Mouse (Mus musculus) embryonic facial prominence, embryonic 15.5 days (tissue): ENCODE measurements around the gene Ednra. TPM values are rescaled to one million over a fixed set of nuclear protein-coding genes. Genes with fewer than 3 reads are reported as not detected.

Experiments used
- ATAC-seq: fragments of 200-750 bp; cut with Nextera tagmentation; 2 replicates; pipeline ENCODE4 v1.8.0; 2017; ENCODE audit warnings: low read depth, moderate TSS enrichment; ENCODE audit not compliant: insufficient number of reproducible peaks, low FRiP score, low TSS enrichment
- H3K27ac ChIP-seq: fragments of 300-500 bp; sonication (generic); replicated peaks from 2 replicates; pipeline ENCODE4 v1.5.1; 2015; ENCODE audit warnings: mild to moderate bottlenecking, inconsistent platforms
- H3K27me3 ChIP-seq: fragments of 300-500 bp; sonication (generic); 2 replicates; pipeline ENCODE4 v1.6.1; 2015; ENCODE audit warnings: inconsistent platforms
- H3K36me3 ChIP-seq: fragments of 300-500 bp; sonication (generic); 2 replicates; pipeline ENCODE4 v1.6.1; 2015; ENCODE audit warnings: mild to moderate bottlenecking, inconsistent platforms
- H3K4me1 ChIP-seq: fragments of 300-500 bp; sonication (generic); 2 replicates; pipeline ENCODE4 v1.6.1; 2015; ENCODE audit warnings: inconsistent platforms
- H3K4me2 ChIP-seq: fragments of 300-500 bp; sonication (generic); replicated peaks from 2 replicates; pipeline ENCODE4 v1.6.1; 2015; ENCODE audit warnings: mild to moderate bottlenecking, inconsistent platforms
- H3K4me3 ChIP-seq: fragments of 300-500 bp; sonication (generic); replicated peaks from 2 replicates; pipeline ENCODE4 v1.5.1; 2015; ENCODE audit warnings: mild to moderate bottlenecking, inconsistent platforms
- H3K9ac ChIP-seq: fragments of 300-500 bp; sonication (generic); 2 replicates; pipeline ENCODE4 v1.6.1; 2015; ENCODE audit warnings: inconsistent platforms
- H3K9me3 ChIP-seq: fragments of 300-500 bp; sonication (generic); replicated peaks from 2 replicates; pipeline ENCODE4 v1.6.1; 2016; ENCODE audit warnings: inconsistent platforms
- WGBS: fragments of 180-500 bp; shearing (Covaris S2); methylation state at CpG from one replicate; pipeline ENCODE4 v1.1.7; 2015; 5-methylcytosine and 5-hydroxymethylcytosine counted together
- polyA plus RNA-seq: library from polyadenylated mRNA; unstranded; fragments of >200 nt; fragmentation: Nextera tagmentation; extraction: Ambion mirVana; gene quantifications from 2 replicates; pipeline ENCODE4 v1.2.1, GENCODE M21; 2015

The Ednra gene
- polyA plus RNA-seq, 1 experiment from 2014 or later = 56.9 TPM

DNA sequence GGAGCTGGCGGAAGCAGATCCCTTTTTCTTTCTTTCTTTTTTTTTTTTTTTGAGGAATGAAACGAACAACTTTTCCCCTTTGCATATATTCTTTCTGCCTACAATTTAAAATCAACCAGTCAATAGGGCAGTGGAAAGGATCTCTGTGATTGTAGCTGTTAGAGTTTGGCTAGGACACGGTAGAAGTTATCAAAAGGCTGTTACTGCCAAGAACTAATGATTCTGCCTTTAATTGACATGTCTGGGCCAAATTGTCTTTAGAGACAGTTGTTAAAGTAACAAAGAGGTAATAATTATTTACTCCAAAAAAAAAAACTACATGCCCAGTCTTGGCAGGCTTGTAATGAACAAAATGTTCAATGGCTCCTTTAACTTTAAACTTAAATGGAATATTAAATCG lies 26.1 kb upstream of the Ednra start:
- no peaks in the 10 kb centered on the region for H3K9me3 ChIP-seq
- H3K27me3 ChIP-seq = no peaks in the 10 kb centered on the region
- H3K36me3 ChIP-seq = no peaks in the 10 kb centered on the region
- H3K27ac ChIP-seq = no peak overlapping the region
- H3K4me1 ChIP-seq = no peaks in the 10 kb centered on the region
- 72% methylated on average over 4 of the region's 4 CpGs for WGBS
- ATAC-seq = no peak
- H3K4me3 ChIP-seq = no peak overlapping the region
- H3K9ac ChIP-seq = no peak overlapping the region
- no peak overlapping the region for H3K4me2 ChIP-seq

DNA sequence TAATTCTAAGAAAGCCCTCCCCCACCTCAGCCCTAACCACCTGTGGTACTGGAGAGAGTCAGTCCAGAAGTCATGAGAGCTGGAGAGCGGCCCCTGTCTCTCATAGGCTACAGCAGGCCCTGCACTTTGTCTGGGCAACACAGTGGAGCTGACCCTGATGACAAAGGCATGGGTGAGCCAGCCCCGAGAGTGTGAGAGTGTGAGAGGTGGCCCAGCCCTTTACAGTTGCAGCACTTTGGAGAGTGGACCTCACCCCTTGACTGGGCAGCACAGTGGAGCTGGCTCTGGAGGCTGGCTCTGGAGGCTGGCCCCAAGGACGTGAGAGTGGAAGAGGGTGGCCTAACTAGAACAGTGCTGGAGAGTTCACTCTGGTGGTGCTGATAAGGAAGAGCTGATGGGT lies 20.2 kb upstream of the Ednra start:
- Histone ChIP-seq H3K4me2 (no peak overlapping the region), H3K4me3 (no peak overlapping the region), H3K4me1 (no peaks in the 10 kb centered on the region), H3K27ac (no peak overlapping the region), H3K36me3 (no peaks in the 10 kb centered on the region), H3K27me3 (no peaks in the 10 kb centered on the region), H3K9ac (no peak overlapping the region), H3K9me3 (no peaks in the 10 kb centered on the region)
- ATAC-seq = no peak
- 88% methylated on average over 3 of the region's 3 CpGs for WGBS

DNA sequence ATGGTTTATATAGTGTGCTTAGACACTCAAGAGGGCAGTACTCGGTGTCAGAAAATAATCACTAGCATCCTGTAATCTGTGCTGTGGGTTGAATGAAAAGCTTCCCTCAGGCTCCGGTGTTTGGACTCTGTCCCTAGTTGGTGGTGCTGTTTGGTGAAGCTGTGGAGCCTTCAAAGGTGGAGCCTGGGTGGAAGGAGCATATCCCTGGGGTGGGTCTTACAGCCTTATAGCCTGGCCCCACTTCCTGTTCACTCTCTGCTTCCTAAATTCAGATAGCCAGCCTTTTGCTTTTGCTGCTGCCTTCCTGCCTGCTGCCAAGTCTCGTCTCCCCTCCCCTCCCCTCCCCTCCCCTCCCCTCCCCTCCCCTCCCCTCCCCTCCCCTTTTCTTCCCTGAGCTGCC lies 18.1 kb upstream of the Ednra start:
- H3K4me3 ChIP-seq = no peak overlapping the region
- no peaks in the 10 kb centered on the region for H3K4me1 ChIP-seq
- no peak overlapping the region for H3K27ac ChIP-seq
- H3K9me3 ChIP-seq = no peaks in the 10 kb centered on the region
- no peaks in the 10 kb centered on the region for H3K36me3 ChIP-seq
- WGBS = 35% methylated on average over 3 of the region's 3 CpGs
- no peak overlapping the region for H3K9ac ChIP-seq
- no peak for ATAC-seq
- no peak overlapping the region for H3K4me2 ChIP-seq
- no peaks in the 10 kb centered on the region for H3K27me3 ChIP-seq

- Histone ChIP-seq H3K4me1 (no peaks in the 10 kb centered on the region), H3K4me3 (no peak overlapping the region), H3K4me2 (no peak overlapping the region), H3K36me3 (no peaks in the 10 kb centered on the region), H3K9ac (no peak overlapping the region), H3K27ac (no peak overlapping the region), H3K9me3 (no peaks in the 10 kb centered on the region), H3K27me3 (no peaks in the 10 kb centered on the region)
- no peak for ATAC-seq
- 80% methylated on average over 6 of the region's 6 CpGs for WGBS
Observed at GRCm38 (mm10) chr8:77741050-77741777, 16.9 kb upstream of the Ednra start.

DNA sequence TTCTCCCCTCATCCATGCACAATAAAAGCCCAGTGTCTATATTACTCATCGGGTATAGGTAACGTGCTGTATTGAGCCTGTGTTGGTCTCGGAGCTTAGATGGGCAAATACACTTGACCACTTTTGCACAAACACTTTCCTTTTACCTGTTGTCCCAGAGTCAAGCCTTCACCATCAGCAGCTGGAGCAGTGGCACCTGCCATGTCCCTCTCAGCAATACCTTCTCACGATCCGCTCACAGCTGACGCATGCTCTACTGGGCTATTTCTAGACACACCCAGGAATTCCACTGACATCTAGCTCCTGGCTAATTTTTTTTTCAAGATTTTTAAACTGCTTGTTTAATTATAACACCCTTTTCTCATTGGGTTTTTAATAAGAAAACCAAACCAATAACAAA lies 14.2 kb upstream of the Ednra start:
- 87% methylated on average over 6 of the region's 6 CpGs for WGBS
- Histone ChIP-seq H3K9ac (no peak overlapping the region), H3K27ac (no peak overlapping the region), H3K4me3 (no peak overlapping the region), H3K36me3 (no peaks in the 10 kb centered on the region), H3K4me1 (no peaks in the 10 kb centered on the region), H3K27me3 (no peaks in the 10 kb centered on the region), H3K9me3 (no peaks in the 10 kb centered on the region), H3K4me2 (no peak overlapping the region)
- no peak for ATAC-seq

GRCm38 (mm10) chr8:77737327-77737726 lies 13.1 kb upstream of the Ednra start:
- Histone ChIP-seq H3K4me3 (no peak overlapping the region), H3K27ac (no peak overlapping the region), H3K36me3 (no peaks in the 10 kb centered on the region), H3K9me3 (no peaks in the 10 kb centered on the region), H3K9ac (no peak overlapping the region), H3K4me1 (no peaks in the 10 kb centered on the region), H3K4me2 (no peak overlapping the region), H3K27me3 (no peaks in the 10 kb centered on the region)
- ATAC-seq = no peak
- WGBS = 78% methylated on average over 9 of the region's 9 CpGs

- Histone ChIP-seq H3K4me3 (no peak overlapping the region), H3K27ac (peak overlapping the region; percentile 23; the same call in 1 of the 2 replicates), H3K4me2 (no peak overlapping the region), H3K27me3 (no peaks in the 10 kb centered on the region), H3K4me1 (no peaks in the 10 kb centered on the region), H3K9me3 (no peaks in the 10 kb centered on the region), H3K36me3 (no peaks in the 10 kb centered on the region), H3K9ac (no peak overlapping the region)
- no peak; the same call in 1 of the 2 replicates for ATAC-seq
- WGBS = 22% methylated on average over 2 of the region's 2 CpGs
Observed at GRCm38 (mm10) chr8:77733792-77734191, 9.5 kb upstream of the Ednra start.

DNA sequence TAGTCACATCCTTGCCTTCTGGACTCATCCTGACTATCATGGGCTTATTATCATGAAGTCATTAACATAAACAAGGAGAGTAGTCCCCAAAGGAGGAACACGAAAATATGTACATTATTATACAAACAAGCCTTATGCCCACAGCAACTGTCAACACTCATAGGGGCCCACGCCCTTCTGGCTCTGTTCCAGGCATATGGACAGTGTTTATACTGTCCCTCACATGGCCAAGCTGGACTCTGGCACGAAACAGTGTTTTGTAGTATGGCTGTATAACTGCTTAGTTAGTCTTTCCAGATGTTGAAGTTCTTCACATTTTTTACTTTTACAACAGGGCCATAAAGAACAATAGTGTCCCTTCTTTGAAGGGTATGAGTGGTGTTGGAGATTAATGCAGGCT lies 8.7 kb upstream of the Ednra start:
- H3K4me2 ChIP-seq = no peak overlapping the region
- H3K4me3 ChIP-seq = no peak overlapping the region
- H3K36me3 ChIP-seq = no peaks in the 10 kb centered on the region
- no peak overlapping the region for H3K9ac ChIP-seq
- H3K9me3 ChIP-seq = no peaks in the 10 kb centered on the region
- no peak for ATAC-seq
- peak overlapping the region; percentile 23; the same call in 1 of the 2 replicates for H3K27ac ChIP-seq
- H3K27me3 ChIP-seq = no peaks in the 10 kb centered on the region
- 58% methylated on average over 3 of the region's 3 CpGs for WGBS
- H3K4me1 ChIP-seq = no peaks in the 10 kb centered on the region

DNA sequence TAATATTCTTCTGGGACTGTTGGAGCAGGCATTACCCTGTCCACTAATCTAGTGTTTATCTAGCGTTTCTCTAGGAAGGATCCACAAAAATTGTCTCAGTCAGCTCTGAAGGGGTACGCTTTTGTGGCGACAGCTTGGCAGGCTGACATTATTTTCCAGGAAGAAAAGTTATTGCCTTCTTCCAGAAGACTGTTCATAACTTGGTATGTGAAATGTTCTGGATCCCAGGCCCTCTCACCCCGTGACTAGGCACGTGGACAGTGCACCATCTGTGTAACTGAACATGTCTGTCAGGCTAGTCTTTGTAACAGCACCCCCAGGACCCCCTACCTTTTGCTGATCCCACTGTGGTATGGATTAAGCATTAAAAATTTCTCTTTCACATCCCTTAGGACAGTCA lies 1.1 kb upstream of the Ednra start:
- Histone ChIP-seq H3K4me3 (no peak overlapping the region), H3K9me3 (no peaks in the 10 kb centered on the region), H3K4me1 (peaks cover 18% of the 10 kb centered on the region), H3K27ac (no peak overlapping the region), H3K4me2 (0 out of 2 replicates have a peak overlapping the region, but pooled peaks have one; percentile 61), H3K9ac (no peak overlapping the region), H3K36me3 (no peaks in the 10 kb centered on the region), H3K27me3 (no peaks in the 10 kb centered on the region)
- 48% methylated on average over 5 of the region's 5 CpGs for WGBS
- ATAC-seq = no peak

DNA sequence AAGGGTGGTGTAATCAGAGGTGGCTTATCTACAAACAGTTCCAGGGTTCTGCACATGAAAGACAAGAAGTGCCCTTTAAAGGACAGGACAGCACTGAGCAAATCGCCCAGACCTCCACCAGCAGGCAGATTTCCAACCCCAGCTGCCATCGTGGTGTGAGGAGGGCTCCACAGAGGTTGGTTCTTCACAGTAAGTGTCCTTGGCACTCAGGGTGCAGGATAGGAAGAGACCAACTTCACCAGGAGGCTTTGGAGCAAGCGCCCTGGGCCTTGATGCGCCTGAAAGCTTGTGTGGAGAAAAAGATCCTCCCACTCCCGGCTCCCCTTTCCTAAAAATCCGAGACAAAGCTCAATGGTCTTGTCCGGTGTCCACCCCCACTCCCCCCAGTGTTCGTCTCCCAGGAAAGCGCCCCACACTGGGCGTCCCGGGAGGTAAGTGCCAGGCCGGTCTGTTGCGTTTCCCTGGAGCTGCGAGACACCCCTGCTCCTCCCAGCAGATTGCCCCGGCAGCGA lies 674 bp downstream of the Ednra start:
- Histone ChIP-seq H3K27me3 (no peaks in the 10 kb centered on the region), H3K4me2 (peak overlapping the region; percentile 61), H3K4me3 (peak overlapping the region; percentile 57), H3K9me3 (no peaks in the 10 kb centered on the region), H3K9ac (peak overlapping the region; percentile 47), H3K27ac (peak overlapping the region; percentile 97), H3K36me3 (no peaks in the 10 kb centered on the region), H3K4me1 (peaks cover 28% of the 10 kb centered on the region)
- under 1% methylated on average over 16 of the region's 16 CpGs for WGBS
- peak; percentile 64 for ATAC-seq

GRCm38 (mm10) chr8:77723018-77723417 lies 1.2 kb downstream of the Ednra start:
- H3K27me3 ChIP-seq = no peaks in the 10 kb centered on the region
- WGBS = 51% methylated on average over 4 of the region's 4 CpGs
- no peaks in the 10 kb centered on the region for H3K9me3 ChIP-seq
- peak overlapping the region; percentile 61 for H3K4me2 ChIP-seq
- peak overlapping the region; percentile 47; the same call in 1 of the 2 replicates for H3K9ac ChIP-seq
- no peak for ATAC-seq
- H3K27ac ChIP-seq = peak overlapping the region; percentile 97
- H3K4me1 ChIP-seq = peaks cover 28% of the 10 kb centered on the region
- H3K4me3 ChIP-seq = peak overlapping the region; percentile 57
- H3K36me3 ChIP-seq = no peaks in the 10 kb centered on the region

DNA sequence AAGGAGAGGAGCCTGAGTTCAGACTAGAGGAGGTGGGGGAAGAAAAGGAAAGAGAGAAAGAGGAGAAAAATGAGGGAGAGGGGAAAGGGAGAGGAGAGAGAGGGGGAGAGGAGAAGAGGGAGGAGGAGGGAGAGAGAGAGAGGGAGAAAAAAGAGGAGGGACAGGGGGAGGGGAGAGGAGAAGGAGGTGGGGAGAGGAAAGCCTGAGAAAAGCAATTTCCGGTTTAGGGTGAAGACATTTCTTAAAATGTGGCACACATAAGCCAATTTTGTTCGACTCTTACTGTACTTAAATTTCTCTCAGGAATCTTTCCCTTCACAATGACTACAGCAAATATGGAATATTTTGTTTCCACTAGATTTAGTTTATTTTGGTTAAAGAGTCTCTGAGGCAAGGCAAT lies 5.3 kb downstream of the Ednra start:
- Histone ChIP-seq H3K4me2 (peak overlapping the region; percentile 29), H3K4me1 (peaks cover 37% of the 10 kb centered on the region), H3K9ac (no peak overlapping the region), H3K36me3 (no peaks in the 10 kb centered on the region), H3K27ac (no peak overlapping the region), H3K9me3 (no peaks in the 10 kb centered on the region), H3K27me3 (no peaks in the 10 kb centered on the region), H3K4me3 (no peak overlapping the region)
- WGBS = 22% methylated on average over 2 of the region's 2 CpGs
- no peak for ATAC-seq
